Mouse (Mus musculus): ENCODE data around the gene Efemp2.

GRCm38 (mm10) chr19:5465037-5465436, 8.7 kb upstream of the Efemp2 start:
- TF ChIP-seq CTCF (IDR thresholded peaks at IDR 0.05) = no peak
- TF ChIP-seq EP300 (IDR thresholded peaks at IDR 0.05) = no peak

Data from lung, postnatal 0 days (tissue).